Mouse (Mus musculus): ENCODE results near the gene Ipo7.
"Not testable (repeated sequence)": the region's sequence is repeated elsewhere in the genome, so short reads cannot be mapped to it uniquely, and the experiment has no call there.

Ipo7 gene

GRCm38 (mm10) chr7:110018631-110019482 lies 783 bp downstream of the Ipo7 start:
- DNase-seq (ENCODE audit: low read depth in 2 of 2, low spot score in 2 of 2), result peak in 1 of 2 experiments; percentile 8

DNA sequence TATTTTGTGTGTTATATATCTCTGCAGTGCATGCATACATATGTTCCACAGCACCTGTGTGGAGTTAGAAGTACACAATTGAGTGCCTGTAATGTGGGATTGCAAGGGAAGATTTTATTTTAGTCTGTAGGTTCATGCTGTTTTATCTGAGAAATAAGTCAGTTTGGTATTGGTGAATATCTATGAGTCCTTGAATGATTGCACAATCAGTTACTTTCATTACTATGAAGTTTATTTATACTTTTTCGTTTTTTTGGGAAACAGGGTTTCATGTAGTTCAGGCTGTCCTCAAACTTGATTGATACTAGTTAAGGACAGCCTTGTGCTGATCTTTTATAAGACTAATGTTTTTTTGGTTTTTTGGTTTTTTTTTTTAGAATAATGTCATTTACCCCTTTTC lies 5.5 kb downstream of the Ipo7 start:
- DNase-seq (ENCODE audit: low read depth in 2 of 2, low spot score in 2 of 2), result no peak

DNA sequence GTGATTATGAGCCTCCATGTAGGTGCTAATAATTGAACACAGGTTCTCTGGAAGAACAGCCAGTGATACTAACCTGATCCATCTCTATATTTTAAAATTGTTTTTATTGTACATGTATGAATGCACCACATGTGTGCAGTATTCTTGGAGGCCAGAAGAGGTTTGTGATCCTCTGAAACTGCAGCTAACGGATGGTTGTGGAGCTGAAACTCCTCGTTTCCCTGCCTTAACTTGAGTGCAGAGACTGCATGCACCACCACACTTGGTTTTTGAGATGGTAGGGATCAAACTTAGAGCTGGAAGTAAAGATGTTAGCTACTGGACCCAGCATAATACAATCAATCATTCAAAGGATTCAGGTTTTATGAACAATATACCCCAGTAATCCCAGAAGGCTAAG lies 8.5 kb downstream of the Ipo7 start:
- no peak for DNase-seq (ENCODE audit: low read depth in 2 of 2, low spot score in 2 of 2)

DNA sequence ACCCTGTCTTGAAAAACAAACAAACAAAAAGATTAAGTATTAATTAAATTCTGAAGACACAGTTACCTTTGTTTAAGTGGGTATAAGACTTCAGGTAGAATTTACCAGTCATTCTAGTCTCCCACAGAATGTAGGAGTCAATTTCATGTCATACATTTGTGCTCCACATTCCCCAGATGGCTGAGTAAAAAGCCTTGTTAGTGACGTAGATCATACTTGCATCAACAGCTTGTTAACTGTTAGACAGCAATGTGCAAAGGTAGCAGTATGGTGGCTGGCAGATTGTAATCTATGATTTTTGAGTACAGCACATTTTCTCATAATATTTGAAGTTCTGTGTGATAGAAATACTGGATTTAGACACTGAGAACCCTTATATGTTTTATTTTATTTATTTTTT lies 10.8 kb downstream of the Ipo7 start:
- DNase-seq (ENCODE audit: low read depth in 2 of 2, low spot score in 2 of 2), result no peak

GRCm38 (mm10) chr7:110030342-110030741 lies 12.3 kb downstream of the Ipo7 start:
- no peak for DNase-seq (ENCODE audit: low read depth in 2 of 2, low spot score in 2 of 2)

- DNase-seq (ENCODE audit: low read depth in 2 of 2, low spot score in 2 of 2), result not testable (repeated sequence)
Observed at GRCm38 (mm10) chr7:110057723-110058122, 39.6 kb downstream of the Ipo7 start.

DNA sequence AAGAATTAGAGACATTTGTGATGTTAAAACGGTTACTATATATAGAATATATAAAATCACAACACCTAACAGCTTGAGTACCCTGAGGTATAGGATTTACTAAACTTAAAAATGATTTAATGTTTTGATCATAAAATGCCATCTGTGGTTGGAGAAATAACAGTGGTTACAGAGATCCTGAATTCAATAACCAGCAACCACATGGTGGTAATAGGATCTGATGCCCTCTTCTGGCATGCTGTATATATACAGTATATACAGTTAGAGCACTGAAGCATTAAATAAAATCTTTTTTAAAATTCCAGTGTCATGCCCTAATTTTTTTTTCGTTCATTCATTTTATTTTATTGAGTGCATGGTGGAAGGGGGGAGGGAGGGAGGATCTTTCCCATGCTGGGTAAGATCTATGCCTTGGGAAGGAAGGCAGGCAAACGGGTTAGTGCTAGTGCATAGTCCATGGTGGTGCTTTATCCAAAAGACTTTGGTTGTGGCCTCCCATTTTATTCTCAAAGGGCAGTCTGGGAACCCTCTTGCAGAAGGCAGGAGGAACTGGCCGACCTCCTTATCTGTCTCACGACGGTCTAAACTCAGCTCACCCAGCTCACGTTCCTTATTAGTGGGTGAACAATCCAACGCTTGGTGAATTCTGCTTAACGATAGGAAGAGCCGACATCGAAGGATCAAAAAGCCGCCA lies 41.2 kb downstream of the Ipo7 start:
- no peak for DNase-seq (ENCODE audit: low read depth in 2 of 2, low spot score in 2 of 2)

DNA sequence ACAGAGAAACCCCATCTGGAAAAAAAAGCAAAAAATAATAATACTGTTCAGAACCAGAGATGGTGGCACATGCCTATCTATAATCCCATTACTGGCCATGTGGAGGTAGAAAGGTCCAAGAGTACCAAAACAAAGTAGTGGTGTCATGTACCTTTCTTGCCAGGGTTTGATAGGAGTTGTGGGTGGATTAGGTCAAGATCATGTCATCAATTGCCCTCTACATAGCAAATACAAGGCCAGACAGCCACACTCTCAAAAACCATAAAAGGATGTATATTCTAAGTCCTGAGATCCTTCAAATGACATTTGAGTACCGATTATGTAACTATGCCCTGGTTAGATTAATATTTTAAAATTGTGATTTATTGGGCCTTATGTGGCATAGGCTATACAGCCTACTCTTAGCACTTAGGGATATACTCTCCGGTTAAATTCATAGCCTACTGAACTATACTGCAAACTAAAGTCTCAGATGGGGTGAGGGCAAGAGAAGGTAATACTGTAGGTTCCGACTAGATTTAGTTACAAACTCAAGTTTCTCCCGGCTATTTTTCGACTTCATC lies 42.1 kb downstream of the Ipo7 start:
- DNase-seq (ENCODE audit: low read depth in 2 of 2, low spot score in 2 of 2), result no peak

DNA sequence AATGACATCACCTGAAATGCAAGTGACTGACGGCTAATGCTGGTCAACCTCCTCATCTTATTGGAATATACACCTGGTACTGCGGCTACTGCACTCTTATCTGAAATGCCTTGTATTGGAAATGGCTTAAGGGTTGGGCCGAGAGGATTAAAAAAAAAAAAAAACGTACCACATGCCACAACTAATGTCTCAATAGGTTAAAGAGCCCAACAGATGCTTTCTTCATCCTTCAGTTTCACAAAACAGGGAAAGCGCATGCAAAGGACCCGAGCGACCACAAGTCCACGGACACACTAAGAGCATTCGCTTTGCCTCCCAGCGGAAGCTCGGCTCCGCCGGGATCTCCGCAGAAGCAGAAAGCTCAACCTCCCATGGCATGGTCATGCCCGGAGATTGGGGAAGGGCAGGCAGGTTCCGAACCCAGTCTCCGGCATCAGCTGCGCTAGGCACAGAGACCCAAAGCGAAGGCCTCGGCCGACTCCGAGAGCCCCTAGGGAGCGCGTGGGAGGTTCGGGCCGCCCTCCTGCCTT lies 42.7 kb downstream of the Ipo7 start:
- peak in 1 of 2 experiments; percentile 11 for DNase-seq (ENCODE audit: low read depth in 2 of 2, low spot score in 2 of 2)

- DNase-seq (ENCODE audit: low read depth in 2 of 2, low spot score in 2 of 2), result peak; percentile 99 to 100
Observed at GRCm38 (mm10) chr7:110061199-110061751, 43.2 kb downstream of the Ipo7 start, which contains the start of gene Zfp143. Zfp143 (plus strand) TSS chr7:110061217.

- peak; percentile 65 to 69 for DNase-seq (ENCODE audit: low read depth in 2 of 2, low spot score in 2 of 2)
Observed at GRCm38 (mm10) chr7:110061752-110062273, 43.7 kb downstream of the Ipo7 start.

GRCm38 (mm10) chr7:110063731-110064130 lies 45.7 kb downstream of the Ipo7 start:
- DNase-seq (ENCODE audit: low read depth in 2 of 2, low spot score in 2 of 2), result no peak

DNA sequence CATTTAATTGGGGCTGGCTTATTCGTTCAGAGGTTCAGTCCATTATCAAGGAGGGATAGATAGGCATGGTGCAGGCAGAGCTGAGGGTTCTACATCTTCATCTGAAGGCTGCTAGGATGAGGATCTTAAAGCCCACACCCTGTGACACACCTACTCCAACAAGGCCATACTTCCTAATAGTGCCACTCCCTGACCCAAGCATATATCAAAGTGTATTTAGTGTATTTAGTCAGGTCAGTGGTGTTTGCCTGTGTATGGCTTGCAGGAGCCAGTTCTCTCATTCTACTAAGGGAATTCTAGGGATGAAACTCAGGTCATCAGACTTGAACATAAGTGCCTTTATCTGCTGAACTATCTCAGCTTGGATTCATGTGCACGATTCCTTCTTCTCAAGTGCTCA lies 51.0 kb downstream of the Ipo7 start:
- no peak for DNase-seq (ENCODE audit: low read depth in 2 of 2, low spot score in 2 of 2)

GRCm38 (mm10) chr7:110078168-110078567 lies 60.1 kb downstream of the Ipo7 start:
- DNase-seq (ENCODE audit: low read depth in 2 of 2, low spot score in 2 of 2), result no peak

DNA sequence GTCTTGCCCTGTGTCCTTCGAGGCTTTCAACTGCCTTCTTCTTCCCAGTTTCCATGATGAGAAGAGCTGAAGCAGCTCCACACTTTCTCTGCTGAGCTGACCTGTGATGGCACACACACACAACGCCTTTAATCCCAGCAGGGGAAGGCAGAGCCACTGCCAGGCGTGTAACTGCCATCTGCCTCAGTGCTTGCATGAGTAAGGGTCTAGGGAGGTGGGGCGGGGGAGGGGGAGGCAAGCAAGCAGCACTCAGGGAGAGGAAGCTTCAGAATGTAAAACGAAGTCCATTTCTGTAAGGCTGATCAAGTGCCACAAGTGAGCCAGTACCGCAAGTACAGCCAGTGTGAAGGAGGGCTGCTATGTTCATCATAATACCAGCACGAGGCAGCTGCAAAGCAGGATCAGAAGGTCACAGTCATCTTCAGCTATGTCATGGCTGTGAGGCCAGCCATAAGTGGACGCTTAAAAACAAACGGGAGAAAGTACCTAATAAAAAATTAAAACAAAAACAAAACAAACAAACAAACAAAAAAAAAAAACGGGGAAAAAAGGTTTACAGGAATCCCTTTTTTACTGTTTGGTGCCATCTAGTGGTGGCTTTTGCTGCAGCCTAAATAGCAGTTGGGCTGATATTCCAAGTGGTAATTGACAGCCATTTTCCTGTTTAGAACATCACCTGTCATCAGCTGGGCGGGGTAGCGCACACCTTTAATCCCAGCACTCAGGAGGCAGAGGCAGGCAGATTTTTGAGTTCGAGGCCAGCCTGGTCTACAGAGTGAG lies 65.5 kb downstream of the Ipo7 start:
- DNase-seq (ENCODE audit: low read depth in 2 of 2, low spot score in 2 of 2), result peak in 1 of 2 experiments; percentile 31

- DNase-seq (ENCODE audit: low read depth in 2 of 2, low spot score in 2 of 2), result no peak
Observed at GRCm38 (mm10) chr7:110085217-110085616, 67.1 kb downstream of the Ipo7 start.

DNA sequence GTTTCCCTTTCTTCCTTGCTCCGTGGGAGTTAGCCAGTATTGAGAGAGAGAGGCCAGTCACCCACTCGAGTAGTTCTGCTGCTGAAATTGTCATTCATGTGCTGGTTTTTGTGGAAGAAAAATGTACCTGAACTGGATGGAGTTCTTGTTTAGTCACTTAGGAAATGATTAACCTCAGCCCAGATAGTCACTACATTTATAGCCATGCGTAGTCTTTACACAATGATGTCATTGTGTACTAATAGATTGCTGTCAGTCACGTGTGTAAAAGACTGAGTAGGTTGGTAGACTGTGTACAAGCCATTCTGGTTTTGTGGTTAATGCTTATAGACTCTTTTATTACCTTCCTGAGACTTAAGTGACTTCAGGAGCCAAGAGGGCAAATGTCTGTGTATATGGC lies 69.8 kb downstream of the Ipo7 start:
- DNase-seq (ENCODE audit: low read depth in 2 of 2, low spot score in 2 of 2), result no peak

- DNase-seq (ENCODE audit: low read depth in 2 of 2, low spot score in 2 of 2), result no peak
Observed at GRCm38 (mm10) chr7:110091670-110092069, 73.6 kb downstream of the Ipo7 start.

GRCm38 (mm10) chr7:110096332-110096731 lies 78.3 kb downstream of the Ipo7 start:
- DNase-seq (ENCODE audit: low read depth in 2 of 2, low spot score in 2 of 2), result no peak

GRCm38 (mm10) chr7:110097106-110097793 lies 79.2 kb downstream of the Ipo7 start:
- no peak for DNase-seq (ENCODE audit: low read depth in 2 of 2, low spot score in 2 of 2)
